Mouse (Mus musculus) kidney, postnatal 10 days (tissue): ENCODE measurements at regions not wholly inside any gene's neighbourhood (a gene's known extent, or its start where the extent isn't known, plus 50 kb on each side); places are given as distances from the start of the nearest gene placed in this dataset.

Experiments used
- DNase-seq: peaks from one replicate; pipeline ENCODE4 v3.0.0; 2021; ENCODE audit warnings: mixed read lengths

- peak; percentile 53 for DNase-seq
Measured at GRCm38 (mm10) chr2:160421216-160421911, 54.5 kb upstream of the Mafb start.

- DNase-seq = no peak
Measured at GRCm38 (mm10) chr2:160424491-160424890, 57.6 kb upstream of the Mafb start.

GRCm38 (mm10) chr2:160427431-160427830 lies 60.6 kb upstream of the Mafb start:
- no peak for DNase-seq

- peak; percentile 90 for DNase-seq
Measured at GRCm38 (mm10) chr2:160433252-160433651, 66.4 kb upstream of the Mafb start.

- DNase-seq = no peak
Measured at GRCm38 (mm10) chr2:160434701-160435100, 67.8 kb upstream of the Mafb start.

- no peak for DNase-seq
Measured at GRCm38 (mm10) chr2:160435622-160436021, 68.8 kb upstream of the Mafb start.

GRCm38 (mm10) chr2:160439028-160439427 lies 72.2 kb upstream of the Mafb start:
- DNase-seq = no peak

- DNase-seq = no peak
Measured at GRCm38 (mm10) chr2:160440236-160440635, 73.4 kb upstream of the Mafb start.

- DNase-seq = no peak
Measured at GRCm38 (mm10) chr2:160451057-160451456, 84.2 kb upstream of the Mafb start.

- DNase-seq = peak; percentile 85
Measured at GRCm38 (mm10) chr2:160451481-160452238, 84.8 kb upstream of the Mafb start.

GRCm38 (mm10) chr2:160452239-160452530 lies 85.3 kb upstream of the Mafb start:
- DNase-seq = no peak

GRCm38 (mm10) chr2:160452730-160453129 lies 85.9 kb upstream of the Mafb start:
- no peak for DNase-seq

GRCm38 (mm10) chr2:160455617-160456016 lies 88.8 kb upstream of the Mafb start:
- no peak for DNase-seq

GRCm38 (mm10) chr2:160456681-160457080 lies 89.8 kb upstream of the Mafb start:
- DNase-seq = no peak

- no peak for DNase-seq
Measured at GRCm38 (mm10) chr2:160471561-160471960, 104.7 kb upstream of the Mafb start.

GRCm38 (mm10) chr2:160476181-160476580 lies 109.3 kb upstream of the Mafb start:
- no peak for DNase-seq

GRCm38 (mm10) chr2:160479240-160479639 lies 112.4 kb upstream of the Mafb start:
- no peak for DNase-seq

GRCm38 (mm10) chr2:160485097-160485496 lies 118.2 kb upstream of the Mafb start:
- DNase-seq = no peak

GRCm38 (mm10) chr2:160485515-160485914 lies 118.7 kb upstream of the Mafb start:
- DNase-seq = no peak

GRCm38 (mm10) chr2:160499726-160500125 lies 132.9 kb upstream of the Mafb start:
- DNase-seq = no peak

- no peak for DNase-seq
Measured at GRCm38 (mm10) chr2:160502901-160503300, 136.0 kb upstream of the Mafb start.

GRCm38 (mm10) chr2:160503597-160504393 lies 136.9 kb upstream of the Mafb start:
- no peak for DNase-seq

GRCm38 (mm10) chr2:160504394-160504657 lies 137.5 kb upstream of the Mafb start:
- DNase-seq = no peak

GRCm38 (mm10) chr2:160507371-160507770 lies 138.3 kb upstream of the Top1 start:
- no peak for DNase-seq
